Mouse (Mus musculus) CD4-positive, CD25-positive, alpha-beta regulatory T cell (primary cell): ENCODE data around the gene Mmp11. TPM values are rescaled to one million over a fixed set of nuclear protein-coding genes. Genes with fewer than 3 reads are reported as not detected.

Experiments used
- polyA plus RNA-seq: library from polyadenylated mRNA; unstranded; fragments of 100-300 nt; shearing (Covaris generic); gene quantifications from one replicate; pipeline ENCODE4 v1.2.1, GENCODE M21; 2017

The Mmp11 gene
- 17.6 TPM for polyA plus RNA-seq

GRCm38 (mm10) chr10:75935680-75936541 is at the start of gene Mmp11:
TSS of gene Mmp11 (minus strand) at chr10:75936496.

DNA sequence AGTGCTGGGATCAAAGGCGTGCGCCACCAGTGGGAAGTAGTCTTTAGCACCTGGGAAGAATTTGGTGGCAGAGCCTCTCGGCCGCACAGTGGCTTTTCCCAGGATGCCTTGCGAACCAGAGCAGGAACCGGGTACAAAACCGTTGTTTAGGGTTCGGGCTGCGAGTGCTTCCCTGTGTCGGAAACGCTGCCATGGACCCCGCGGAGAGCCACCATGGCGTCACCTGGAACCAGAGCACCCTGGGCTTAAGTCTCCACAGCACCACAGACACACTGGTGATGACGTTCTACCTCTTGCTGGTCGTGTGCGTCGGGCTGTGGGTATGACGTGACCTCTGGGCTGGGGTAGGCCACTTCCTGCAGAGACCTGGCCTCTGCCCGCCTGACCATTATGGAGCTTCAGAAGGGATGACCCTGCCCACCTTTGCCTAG is 18.1 kb upstream of the Mmp11 start, which contains the start of gene Gm5134:
Gm5134 (plus strand) TSS at position 134 of the 431 bp plus-strand sequence.

DNA sequence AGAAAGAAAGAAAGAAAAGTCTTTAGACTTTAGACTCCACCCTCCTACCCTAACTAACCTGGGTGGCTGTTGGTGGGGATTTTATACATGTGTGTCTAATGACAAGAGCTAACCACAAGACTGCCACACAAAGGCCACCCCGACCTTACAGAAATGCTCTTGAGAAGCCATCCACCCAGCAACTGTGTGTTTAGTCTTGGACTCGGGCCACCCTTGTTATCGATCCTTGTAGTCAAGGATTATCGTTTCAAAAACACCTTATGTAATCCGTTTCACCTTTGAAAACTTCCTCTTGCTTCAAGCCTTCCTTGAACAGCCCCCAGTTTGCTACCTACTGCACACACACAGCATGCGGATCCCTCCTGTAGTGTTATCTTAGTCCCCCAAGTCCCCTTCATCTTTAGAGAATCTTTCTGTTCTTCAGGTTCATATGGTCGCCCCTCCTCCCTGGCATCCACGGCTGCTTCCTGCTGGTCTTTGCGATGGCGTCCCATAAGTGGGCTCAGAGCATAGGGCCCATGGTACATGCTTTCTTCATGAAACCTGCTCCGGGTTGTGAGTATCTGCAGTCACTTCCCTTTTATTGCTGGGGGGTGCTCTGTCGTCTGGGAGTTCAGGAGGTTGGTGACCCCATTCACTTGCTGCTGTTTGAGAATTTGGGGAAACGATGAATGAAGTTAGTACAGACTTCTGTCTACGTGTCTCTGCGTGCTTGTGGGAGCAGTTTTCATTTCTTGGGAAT is 6.6 kb upstream of the Mmp11 start, which contains the start of gene Vpreb3:
Vpreb3 (plus strand) TSS at position 322 of the 742 bp plus-strand sequence.

GRCm38 (mm10) chr10:75940520-75940919 is 4.2 kb upstream of the Mmp11 start, which contains the start of gene Gm867:
TSS of gene Gm867 (minus strand) at chr10:75940672.

DNA sequence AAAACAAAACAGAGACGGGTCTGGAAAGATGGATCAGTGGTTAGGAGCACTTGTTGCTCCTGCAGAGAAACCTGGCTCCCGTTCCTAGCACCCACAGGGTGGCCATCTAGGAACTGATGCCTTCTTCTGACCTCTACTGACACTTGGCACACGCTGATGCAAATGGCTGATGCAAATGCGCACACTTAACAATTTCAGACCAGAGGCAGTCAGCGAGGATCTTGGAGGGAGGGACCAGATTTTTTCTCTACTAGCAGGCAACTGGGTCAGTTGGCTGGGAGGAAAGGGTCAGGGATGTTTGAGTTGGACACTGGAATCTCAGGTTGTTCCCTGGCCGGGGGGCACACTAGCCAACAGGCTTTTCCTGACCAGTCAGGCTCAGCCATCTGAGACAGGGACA is 3.4 kb downstream of the Mmp11 start, which contains the start of gene Chchd10:
Chchd10 (plus strand) TSS at position 240 of the 400 bp plus-strand sequence.

GRCm38 (mm10) chr10:75921026-75921725 is 15.1 kb downstream of the Mmp11 start, which contains the start of gene Smarcb1:
TSS of gene Smarcb1 (minus strand) at chr10:75921617.

DNA sequence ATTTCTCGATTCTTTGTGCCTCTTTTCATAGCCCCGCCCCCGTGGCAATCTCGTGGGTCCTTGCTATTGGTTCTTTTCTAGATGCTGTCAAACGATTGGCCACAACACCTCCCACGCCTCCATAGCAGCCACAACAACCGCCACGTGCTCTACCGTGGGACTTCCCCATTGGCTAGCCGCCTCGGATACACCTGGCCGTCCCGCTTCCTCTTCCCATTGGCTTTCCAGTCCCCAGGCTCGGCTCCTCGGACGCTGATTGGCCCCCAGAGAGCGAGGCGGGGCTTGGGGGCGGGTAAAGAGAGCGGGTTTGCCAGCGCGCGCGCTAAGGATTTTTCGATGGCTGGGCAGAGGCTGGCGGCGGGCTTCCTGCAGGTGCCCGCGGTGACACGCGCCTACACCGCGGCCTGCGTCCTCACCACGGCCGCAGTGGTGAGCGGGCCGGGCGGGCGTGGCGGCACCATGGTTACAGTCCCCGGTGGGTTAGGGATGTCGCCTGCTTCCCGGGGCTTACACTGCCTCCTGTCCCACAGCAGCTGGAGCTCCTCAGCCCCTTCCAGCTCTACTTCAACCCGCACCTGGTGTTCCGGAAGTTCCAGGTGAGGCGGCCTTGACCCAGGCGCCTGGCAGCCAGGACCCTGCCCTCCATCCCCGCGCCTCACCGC is 43.1 kb downstream of the Mmp11 start, which contains the start of gene Derl3:
Derl3 (plus strand) TSS at position 325 of the 662 bp plus-strand sequence.

Other genes with a start within 250 kb of the Mmp11 start
- 52.2 TPM for gene Cabin1, start 172.2 kb downstream of the Mmp11 start, polyA plus RNA-seq
- gene Ddt, start 163.1 kb downstream of the Mmp11 start, polyA plus RNA-seq = 61.6 TPM
- gene Gm20441, start 155.5 kb downstream of the Mmp11 start, polyA plus RNA-seq = not detected
- 4.6 TPM for gene Gstt3, start 155.1 kb downstream of the Mmp11 start, polyA plus RNA-seq
- 0.17 TPM for gene Gstt1, start 137.9 kb downstream of the Mmp11 start, polyA plus RNA-seq
- gene Gstt4, start 114.0 kb downstream of the Mmp11 start, polyA plus RNA-seq = not detected
- 48.5 TPM for gene Gstt2, start 99.1 kb downstream of the Mmp11 start, polyA plus RNA-seq
- 582 TPM for gene Mif, start 76.3 kb downstream of the Mmp11 start, polyA plus RNA-seq
- gene Derl3, start 43.1 kb downstream of the Mmp11 start, polyA plus RNA-seq = 2.9 TPM
- gene Smarcb1, start 14.9 kb downstream of the Mmp11 start, polyA plus RNA-seq = 110 TPM
- 195 TPM for gene Chchd10, start 3.4 kb downstream of the Mmp11 start, polyA plus RNA-seq
- gene Gm867, start 4.2 kb upstream of the Mmp11 start, polyA plus RNA-seq = 0.19 TPM
- gene Vpreb3, start 6.6 kb upstream of the Mmp11 start, polyA plus RNA-seq = 1.1 TPM
- gene Gm5134, start 18.0 kb upstream of the Mmp11 start, polyA plus RNA-seq = 1.8 TPM
- 39.0 TPM for gene Zfp280b, start 96.2 kb upstream of the Mmp11 start, polyA plus RNA-seq
- not detected for gene Slc5a4b, start 174.5 kb upstream of the Mmp11 start, polyA plus RNA-seq
- not detected for gene Slc5a4a, start 211.0 kb upstream of the Mmp11 start, polyA plus RNA-seq